Mouse (Mus musculus) myocyte (in vitro differentiated cells): ENCODE data around the gene Cdc37.

Source experiments
- CEBPB ChIP-seq: IDR thresholded peaks from 2 replicates; pipeline ENCODE4 v1.6.1; 2011; ENCODE audit warnings: mild to moderate bottlenecking, moderate library complexity; ENCODE audit not compliant: poor library complexity, insufficient read depth, severe bottlenecking
- E2F4 ChIP-seq: IDR thresholded peaks from one replicate; pipeline ENCODE4 v1.6.1; 2011; ENCODE audit warnings: mild to moderate bottlenecking, control low read depth, moderate library complexity; ENCODE audit not compliant: insufficient read depth
- MAX ChIP-seq: IDR thresholded peaks from one replicate; pipeline ENCODE4 v1.6.1; 2011; ENCODE audit warnings: low read depth, mild to moderate bottlenecking, control low read depth
- MYOG ChIP-seq, 3 experiments: IDR thresholded peaks; one replicate each; pipeline ENCODE4 v1.6.1; 2011; ENCODE audit warnings: control low read depth in 2 of 3, low read depth in 2 of 3, mild to moderate bottlenecking in 2 of 3; ENCODE audit not compliant: insufficient read length in 2 of 3, control insufficient read depth in 1 of 3, insufficient read depth in 1 of 3
- POLR2A ChIP-seq: IDR thresholded peaks from one replicate; pipeline ENCODE4 v1.6.1; 2011; ENCODE audit warnings: low read depth, mild to moderate bottlenecking, control low read depth, moderate library complexity; ENCODE audit not compliant: insufficient read length
- POLR2AphosphoS2 ChIP-seq: IDR thresholded peaks from one replicate; pipeline ENCODE4 v1.6.1; 2011; ENCODE audit warnings: low read depth, control low read depth; ENCODE audit not compliant: insufficient read length
- REST ChIP-seq: IDR thresholded peaks from one replicate; pipeline ENCODE4 v1.6.1; 2011; ENCODE audit warnings: mild to moderate bottlenecking, control low read depth, moderate library complexity; ENCODE audit not compliant: insufficient read depth, insufficient read length
- TCF3 ChIP-seq: IDR thresholded peaks from one replicate; pipeline ENCODE4 v1.6.1; 2011; ENCODE audit warnings: low read depth, control low read depth; ENCODE audit not compliant: insufficient read length
- USF1 ChIP-seq: IDR thresholded peaks from one replicate; pipeline ENCODE4 v1.6.1; 2011; ENCODE audit warnings: low read depth, mild to moderate bottlenecking, control low read depth, moderate library complexity

DNA sequence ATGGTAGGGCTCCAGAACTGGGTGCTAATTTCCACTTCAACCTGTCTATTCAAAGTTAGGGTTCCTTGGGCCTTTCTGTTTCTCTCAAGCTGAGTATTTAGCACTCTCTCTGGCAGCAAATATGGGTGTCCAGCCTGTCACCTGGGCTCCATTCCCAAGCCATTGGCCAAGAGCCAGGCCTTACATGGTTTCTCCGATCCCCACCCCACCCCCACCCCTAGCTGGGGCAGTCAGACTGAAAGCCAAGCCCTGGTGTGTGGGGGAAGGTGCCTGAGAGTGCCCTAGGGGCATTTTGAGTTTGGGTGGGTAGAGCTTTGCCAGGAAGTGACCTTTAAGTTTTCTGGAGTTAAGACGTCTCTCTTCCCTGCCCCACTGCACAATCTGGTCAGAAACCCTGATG, 35.0 kb upstream of the Cdc37 start:
- TF ChIP-seq E2F4 (no peak), POLR2A (no peak), USF1 (no peak), CEBPB (no peak), POLR2AphosphoS2 (no peak), MYOG (IDR thresholded peaks at IDR 0.05; ENCODE audit: control insufficient read depth in 1 of 3, insufficient read depth in 1 of 3, insufficient read length in 2 of 3, low read depth in 2 of 3) (no peak), MAX (no peak), TCF3 (no peak), REST (no peak)
